Mouse (Mus musculus): ENCODE results near the gene Ss18l1. TPM values are rescaled to one million over a fixed set of nuclear protein-coding genes. Genes with fewer than 3 reads are reported as not detected.

Gene Ss18l1
- polyA plus RNA-seq, 1 experiment from 2014 or later, result 61.4 TPM

DNA sequence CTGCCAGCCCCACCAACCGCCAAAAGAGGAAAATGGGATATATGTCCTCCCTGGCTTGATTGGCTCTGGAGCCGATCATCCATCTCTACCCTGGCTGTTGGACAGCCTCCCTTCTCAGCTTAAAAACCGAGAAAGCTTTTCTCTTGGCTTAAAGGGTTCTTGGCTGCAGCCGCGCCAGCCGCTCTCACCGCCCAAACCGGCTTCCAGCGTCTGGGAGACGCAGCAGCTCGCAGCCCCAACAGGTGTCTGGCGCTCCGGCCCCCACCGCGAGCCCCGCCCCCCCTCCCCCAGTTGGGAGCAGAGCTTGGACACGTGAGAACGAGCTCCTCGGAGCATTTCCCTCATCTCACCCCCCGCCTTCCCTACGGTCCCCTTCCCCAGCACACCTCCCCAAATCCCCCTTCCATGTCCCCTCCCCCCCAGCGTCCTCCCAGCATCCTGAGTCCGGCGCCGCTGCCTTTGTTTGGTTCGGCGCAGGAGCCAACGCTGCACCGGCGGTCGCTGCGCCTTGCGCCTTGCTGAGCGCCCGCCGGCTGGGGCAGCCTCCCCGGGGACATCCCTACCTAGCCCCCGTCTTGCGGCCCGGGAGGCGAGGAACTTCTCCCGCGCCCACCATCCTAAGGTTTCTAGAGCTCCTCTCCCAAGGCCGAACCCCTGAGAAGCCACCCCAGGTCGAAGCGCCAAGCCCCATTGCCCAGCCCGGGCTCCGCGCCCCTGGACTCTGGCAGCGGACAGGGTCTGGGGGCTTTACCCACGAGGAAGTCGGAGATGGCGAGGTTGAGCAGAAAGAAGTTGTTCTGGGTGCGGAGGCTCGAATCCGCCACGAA is 61.1 kb downstream of the Ss18l1 start:
- no peaks in the 10 kb centered on the region for H3K9me3 ChIP-seq (ENCODE audit: control insufficient read depth, low read length)
- ATAC-seq (ENCODE audit: low FRiP score, low TSS enrichment), result no peak
- under 1% methylated on average over 56 of the region's 57 CpGs for WGBS
- peak overlapping the region; percentile 63 for H3K4me3 ChIP-seq (replicated peaks; ENCODE audit: low read depth, low read length)
- H3K36me3 ChIP-seq (ENCODE audit: control insufficient read depth, insufficient read depth, low read length), result no peaks in the 10 kb centered on the region
- DNase-seq, result peak; percentile 73
- H3K4me1 ChIP-seq (ENCODE audit: control insufficient read depth, insufficient read depth, low read length), result peaks cover 26% of the 10 kb centered on the region
- no peak overlapping the region for H3K27ac ChIP-seq (replicated peaks; ENCODE audit: low read depth, low read length)
- H3K9ac ChIP-seq (replicated peaks; ENCODE audit: low read length), result peak overlapping the region; percentile 60
- H3K27me3 ChIP-seq (ENCODE audit: control insufficient read depth, insufficient read depth, low read length), result peaks cover 30% of the 10 kb centered on the region
- H3K4me2 ChIP-seq (ENCODE audit: low read length), result peak overlapping the region; percentile 95

DNA sequence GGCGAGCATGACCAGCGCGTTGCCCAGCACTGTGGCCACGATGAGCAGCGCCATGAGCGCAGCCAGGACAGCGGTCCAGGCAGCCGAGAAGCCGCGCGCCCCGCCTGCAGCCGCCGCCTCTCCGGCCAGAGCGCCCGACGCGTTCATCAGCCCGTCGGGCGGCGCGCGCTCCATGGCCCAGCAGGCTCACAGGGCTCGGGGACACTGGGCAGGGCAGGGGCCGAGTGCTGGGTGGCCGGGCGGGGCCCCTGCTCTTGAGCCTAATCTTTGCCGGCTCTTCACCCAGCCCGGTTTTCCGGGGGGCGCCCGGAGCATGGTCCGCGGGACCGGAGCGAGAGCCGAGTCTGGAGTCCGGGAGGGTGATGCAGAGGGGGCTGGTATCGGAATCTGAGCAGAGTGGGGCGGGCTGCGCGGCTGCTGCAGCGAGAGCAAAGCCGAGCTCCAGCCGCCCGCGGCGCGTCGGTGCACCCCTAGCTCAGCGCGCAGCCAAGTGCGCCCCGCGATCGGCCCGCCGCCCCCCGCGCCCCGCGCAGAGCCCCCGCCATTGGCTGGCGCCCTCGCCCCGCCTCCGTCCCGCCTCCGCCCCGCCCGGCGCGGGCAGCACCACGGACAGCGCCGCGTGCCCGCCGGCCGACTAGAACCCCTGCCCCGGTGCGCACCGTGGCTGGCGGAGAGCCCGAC is 61.8 kb downstream of the Ss18l1 start, which contains the start of gene Hrh3:
Hrh3 (minus strand) TSS at position 511 of the 681 bp plus-strand sequence.
- Histone ChIP-seq H3K27me3 (ENCODE audit: control insufficient read depth, insufficient read depth, low read length) (peaks cover 30% of the 10 kb centered on the region), H3K36me3 (ENCODE audit: control insufficient read depth, insufficient read depth, low read length) (no peaks in the 10 kb centered on the region), H3K4me1 (ENCODE audit: control insufficient read depth, insufficient read depth, low read length) (peaks cover 26% of the 10 kb centered on the region), H3K4me2 (ENCODE audit: low read length) (peak within 1 kb of the TSS; percentile 95), H3K9ac (replicated peaks; ENCODE audit: low read length) (peak within 1 kb of the TSS; percentile 60), H3K27ac (replicated peaks; ENCODE audit: low read depth, low read length) (no peak within 1 kb of the TSS; the same call in 1 of the 2 replicates), H3K4me3 (replicated peaks; ENCODE audit: low read depth, low read length) (peak within 1 kb of the TSS; percentile 63), H3K9me3 (ENCODE audit: control insufficient read depth, low read length) (no peaks in the 10 kb centered on the region)
- peak; percentile 70 for ATAC-seq (ENCODE audit: low FRiP score, low TSS enrichment)
- WGBS, result under 1% methylated on average over 87 of the region's 87 CpGs
- DNase-seq, result peak; percentile 83

DNA sequence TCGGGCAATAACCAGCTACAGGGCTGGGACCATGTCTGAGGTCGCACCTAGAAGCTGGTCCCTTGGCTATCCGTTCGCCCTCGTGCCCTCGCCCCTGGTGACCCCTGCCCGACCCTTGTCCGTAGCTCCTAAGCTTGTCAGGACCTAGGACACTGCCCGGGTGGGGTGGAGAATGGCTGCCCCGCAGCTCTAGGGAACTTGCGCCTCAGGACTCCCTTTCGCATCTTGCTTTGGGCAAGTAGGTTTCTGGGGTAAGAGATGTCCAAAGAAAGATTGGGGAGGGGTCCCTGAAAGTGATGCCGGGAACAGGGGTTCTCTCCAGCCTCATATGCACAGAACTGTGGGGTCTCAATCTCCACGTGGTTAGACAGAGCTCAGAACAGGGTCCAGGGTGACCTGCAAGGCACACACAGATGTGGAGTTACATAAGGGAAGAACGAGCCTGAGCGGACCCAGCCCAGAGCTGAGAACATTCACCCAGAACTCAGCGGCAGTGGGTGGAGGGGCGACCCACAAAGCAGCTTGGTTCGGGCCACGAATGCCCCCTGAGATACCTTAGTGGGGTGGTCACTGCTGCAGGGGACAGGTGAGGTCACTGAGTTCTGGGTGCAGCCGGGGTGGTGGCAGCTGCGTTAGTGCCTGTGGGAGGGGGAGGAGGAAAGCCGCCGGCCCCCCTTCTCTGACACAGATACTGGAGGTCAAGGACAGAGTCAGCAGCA is 62.5 kb downstream of the Ss18l1 start:
- Histone ChIP-seq H3K36me3 (ENCODE audit: control insufficient read depth, insufficient read depth, low read length) (no peaks in the 10 kb centered on the region), H3K4me1 (ENCODE audit: control insufficient read depth, insufficient read depth, low read length) (peaks cover 22% of the 10 kb centered on the region; the same call in 1 of the 2 replicates), H3K4me3 (replicated peaks; ENCODE audit: low read depth, low read length) (peak overlapping the region; percentile 63), H3K27ac (replicated peaks; ENCODE audit: low read depth, low read length) (no peak overlapping the region; the same call in 1 of the 2 replicates), H3K9ac (replicated peaks; ENCODE audit: low read length) (peak overlapping the region; percentile 60; the same call in 1 of the 2 replicates), H3K27me3 (ENCODE audit: control insufficient read depth, insufficient read depth, low read length) (peaks cover 30% of the 10 kb centered on the region), H3K4me2 (ENCODE audit: low read length) (peak overlapping the region; percentile 95), H3K9me3 (ENCODE audit: control insufficient read depth, low read length) (no peaks in the 10 kb centered on the region)
- 12% methylated on average over 24 of the region's 24 CpGs for WGBS
- no peak for DNase-seq
- ATAC-seq (ENCODE audit: low FRiP score, low TSS enrichment), result no peak

DNA sequence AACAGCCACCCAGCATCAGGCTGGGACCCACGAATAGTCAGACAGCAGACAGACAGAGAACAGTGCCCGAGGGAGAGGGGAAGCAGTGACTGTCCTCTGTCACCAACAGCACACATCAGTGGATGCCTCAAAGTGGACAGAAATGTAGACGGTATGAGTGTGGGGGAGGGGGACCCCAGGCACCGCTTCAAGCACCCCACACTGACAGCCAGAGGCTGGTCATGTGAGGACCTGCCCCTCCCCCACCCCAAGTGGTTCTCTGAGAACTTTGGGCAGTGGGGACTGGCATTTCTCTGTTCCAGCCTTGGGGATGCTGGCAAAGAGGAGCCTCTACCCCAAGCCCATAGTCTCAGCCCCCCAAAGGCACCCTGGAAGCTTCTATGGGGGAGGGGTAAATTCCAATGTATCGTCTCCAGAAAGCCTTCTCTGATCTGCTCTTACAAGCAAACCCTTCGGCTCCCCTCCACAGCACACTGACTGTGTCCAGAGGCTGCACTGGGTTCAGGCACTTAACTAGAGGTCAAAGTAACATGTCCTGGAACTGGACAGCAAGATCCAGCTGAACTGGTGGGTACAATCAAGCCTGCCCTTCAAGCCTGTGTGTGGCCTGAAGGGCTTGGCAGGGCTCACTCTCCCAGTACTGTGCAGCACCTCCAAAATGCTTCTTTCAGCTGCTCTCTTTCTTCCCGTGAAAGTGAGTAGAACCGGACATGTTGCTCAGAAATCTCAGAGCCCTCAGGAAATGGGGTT is 63.3 kb downstream of the Ss18l1 start:
- H3K9ac ChIP-seq (replicated peaks; ENCODE audit: low read length), result no peak overlapping the region
- H3K9me3 ChIP-seq (ENCODE audit: control insufficient read depth, low read length), result no peaks in the 10 kb centered on the region
- H3K4me1 ChIP-seq (ENCODE audit: control insufficient read depth, insufficient read depth, low read length), result peaks cover 18% of the 10 kb centered on the region; the same call in 1 of the 2 replicates
- WGBS, result 22% methylated on average over 8 of the region's 8 CpGs
- ATAC-seq (ENCODE audit: low FRiP score, low TSS enrichment) (no peak), DNase-seq (no peak)
- H3K36me3 ChIP-seq (ENCODE audit: control insufficient read depth, insufficient read depth, low read length), result no peaks in the 10 kb centered on the region
- no peak overlapping the region for H3K4me2 ChIP-seq (ENCODE audit: low read length)
- H3K4me3 ChIP-seq (replicated peaks; ENCODE audit: low read depth, low read length), result no peak overlapping the region
- peaks cover 30% of the 10 kb centered on the region for H3K27me3 ChIP-seq (ENCODE audit: control insufficient read depth, insufficient read depth, low read length)
- no peak overlapping the region for H3K27ac ChIP-seq (replicated peaks; ENCODE audit: low read depth, low read length)

DNA sequence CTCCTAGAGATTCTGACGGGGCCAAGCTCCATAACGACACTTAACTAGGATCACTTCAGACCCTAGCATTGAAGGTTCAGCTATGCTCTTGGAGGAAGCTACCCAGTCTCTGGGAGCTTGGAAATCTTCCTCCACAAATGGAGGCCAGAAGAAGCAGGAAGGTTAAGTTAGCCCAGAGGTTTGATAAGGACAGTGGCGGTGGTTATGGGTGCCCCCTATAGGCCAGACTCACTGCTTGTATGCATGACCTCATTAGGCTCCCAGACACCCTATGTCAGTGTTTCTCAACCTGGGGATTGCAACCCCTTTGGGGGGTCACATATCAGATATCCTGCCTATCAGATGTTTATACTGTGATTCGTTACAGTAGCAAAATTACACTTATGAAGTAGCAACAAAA is 64.8 kb downstream of the Ss18l1 start:
- Histone ChIP-seq H3K27me3 (ENCODE audit: control insufficient read depth, insufficient read depth, low read length) (peaks cover 30% of the 10 kb centered on the region), H3K9ac (replicated peaks; ENCODE audit: low read length) (no peak overlapping the region), H3K9me3 (ENCODE audit: control insufficient read depth, low read length) (no peaks in the 10 kb centered on the region), H3K4me3 (replicated peaks; ENCODE audit: low read depth, low read length) (no peak overlapping the region), H3K4me2 (ENCODE audit: low read length) (no peak overlapping the region), H3K27ac (replicated peaks; ENCODE audit: low read depth, low read length) (no peak overlapping the region), H3K36me3 (ENCODE audit: control insufficient read depth, insufficient read depth, low read length) (no peaks in the 10 kb centered on the region), H3K4me1 (ENCODE audit: control insufficient read depth, insufficient read depth, low read length) (peaks cover 18% of the 10 kb centered on the region; the same call in 1 of the 2 replicates)
- WGBS, result 67% methylated on average over 4 of the region's 4 CpGs
- DNase-seq, result no peak
- no peak for ATAC-seq (ENCODE audit: low FRiP score, low TSS enrichment)

DNA sequence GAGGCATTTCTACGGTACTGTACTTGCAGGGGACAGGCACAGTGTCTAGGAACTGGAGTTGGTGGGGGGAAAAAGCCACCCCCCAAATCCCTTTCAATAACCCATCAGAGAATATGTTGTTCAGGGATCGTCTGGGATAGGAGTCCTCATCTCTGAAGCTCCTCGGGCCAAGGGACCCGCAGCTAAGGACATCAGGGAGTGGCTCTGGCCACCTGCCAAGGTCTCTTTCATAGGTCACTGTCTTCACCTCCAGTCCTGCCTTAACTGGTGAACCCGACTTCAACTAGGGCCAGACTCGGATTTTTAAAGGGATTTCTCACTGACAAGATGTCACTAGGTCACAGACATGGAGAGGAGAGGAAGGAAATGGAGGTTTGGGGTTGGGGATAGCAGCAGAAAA is 66.0 kb downstream of the Ss18l1 start:
- WGBS, result 68% methylated on average over 6 of the region's 6 CpGs
- H3K36me3 ChIP-seq (ENCODE audit: control insufficient read depth, insufficient read depth, low read length), result no peaks in the 10 kb centered on the region
- H3K27ac ChIP-seq (replicated peaks; ENCODE audit: low read depth, low read length), result no peak overlapping the region
- H3K9me3 ChIP-seq (ENCODE audit: control insufficient read depth, low read length), result no peaks in the 10 kb centered on the region
- 0 out of 2 replicates have a peak, but pooled peaks cover 7% of the 10 kb centered on the region for H3K4me1 ChIP-seq (ENCODE audit: control insufficient read depth, insufficient read depth, low read length)
- H3K27me3 ChIP-seq (ENCODE audit: control insufficient read depth, insufficient read depth, low read length), result peaks cover 21% of the 10 kb centered on the region
- H3K4me3 ChIP-seq (replicated peaks; ENCODE audit: low read depth, low read length), result no peak overlapping the region
- no peak overlapping the region for H3K4me2 ChIP-seq (ENCODE audit: low read length)
- H3K9ac ChIP-seq (replicated peaks; ENCODE audit: low read length), result no peak overlapping the region
- ATAC-seq (ENCODE audit: low FRiP score, low TSS enrichment) (no peak), DNase-seq (no peak)

DNA sequence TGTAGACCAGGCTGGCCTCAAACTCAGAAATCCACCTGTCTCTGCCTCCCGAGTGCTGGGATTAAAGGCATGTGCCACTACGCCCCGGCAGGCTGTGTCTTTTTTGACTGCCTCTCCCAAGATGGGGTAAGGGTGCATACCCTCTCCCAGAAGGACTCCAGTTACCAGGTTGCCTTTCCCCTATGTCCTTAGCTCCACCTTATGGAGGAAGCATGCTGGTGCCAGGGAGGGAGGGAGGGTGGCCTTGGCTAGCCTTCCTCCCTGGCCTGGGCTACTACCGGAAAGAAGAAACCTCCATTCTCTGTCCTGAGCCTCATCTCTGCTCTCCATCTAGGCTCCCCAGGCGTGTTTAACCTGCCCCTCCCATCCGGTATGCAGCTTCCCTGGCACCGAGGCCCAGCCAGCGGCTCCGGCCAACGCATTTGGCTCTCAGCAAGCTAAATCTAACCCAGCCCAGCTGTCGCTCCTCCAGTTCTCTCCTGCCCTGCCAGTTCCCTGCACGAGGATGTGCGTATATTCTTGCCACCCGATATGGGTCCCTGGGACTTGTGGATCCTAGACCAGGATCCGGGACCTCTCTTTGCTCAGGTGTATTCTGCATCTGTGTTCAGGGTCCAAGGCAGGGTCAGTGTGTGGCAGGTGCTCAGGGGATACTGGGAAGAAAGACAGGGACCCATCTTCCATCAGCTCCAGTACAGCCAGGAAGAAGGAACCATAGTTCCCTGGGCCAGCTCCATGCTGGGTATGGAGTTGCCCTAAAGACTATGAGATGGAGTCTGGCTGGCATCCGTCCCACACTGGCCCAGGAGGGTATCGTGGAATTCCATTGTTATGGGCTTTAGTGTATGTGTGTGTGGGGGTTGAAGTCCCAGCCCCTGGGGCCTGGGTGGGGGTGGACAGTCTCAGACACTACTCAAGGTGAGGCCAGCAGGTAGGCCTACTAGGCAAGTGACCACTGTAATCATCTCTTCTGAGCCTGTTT is 71.9 kb downstream of the Ss18l1 start:
- 56% methylated on average over 17 of the region's 17 CpGs for WGBS
- no peaks in the 10 kb centered on the region for H3K36me3 ChIP-seq (ENCODE audit: control insufficient read depth, insufficient read depth, low read length)
- no peaks in the 10 kb centered on the region for H3K27me3 ChIP-seq (ENCODE audit: control insufficient read depth, insufficient read depth, low read length)
- H3K4me1 ChIP-seq (ENCODE audit: control insufficient read depth, insufficient read depth, low read length), result peaks cover 35% of the 10 kb centered on the region
- ATAC-seq (ENCODE audit: low FRiP score, low TSS enrichment) (no peak), DNase-seq (no peak)
- no peak overlapping the region for H3K4me2 ChIP-seq (ENCODE audit: low read length)
- no peaks in the 10 kb centered on the region for H3K9me3 ChIP-seq (ENCODE audit: control insufficient read depth, low read length)
- no peak overlapping the region for H3K9ac ChIP-seq (replicated peaks; ENCODE audit: low read length)
- no peak overlapping the region for H3K4me3 ChIP-seq (replicated peaks; ENCODE audit: low read depth, low read length)
- 0 out of 2 replicates have a peak overlapping the region, but pooled peaks have one; percentile 9 for H3K27ac ChIP-seq (replicated peaks; ENCODE audit: low read depth, low read length)
